Mouse (Mus musculus) limb, embryonic 11.5 days (tissue): ENCODE results near the gene Tubd1. TPM values are rescaled to one million over a fixed set of nuclear protein-coding genes. Genes with fewer than 3 reads are reported as not detected.
A peak's percentile ranks its signal among the peaks of the same experiment; 100 is the strongest.

ENCODE experiments used
- ATAC-seq: fragments of 200-750 bp; cut with Nextera tagmentation; 2 replicates; pipeline ENCODE4 v1.8.0; 2017; ENCODE audit warnings: low read depth; ENCODE audit not compliant: insufficient number of reproducible peaks, low FRiP score, low TSS enrichment
- DNase-seq: peaks from one replicate; pipeline ENCODE4 v3.0.0-alpha.2; 2015; ENCODE audit warnings: low spot score
- H3K27ac ChIP-seq: fragments of 300-500 bp; sonication (generic); replicated peaks from 2 replicates; pipeline ENCODE4 v1.5.1; 2014; ENCODE audit warnings: low read depth, mild to moderate bottlenecking, low read length
- H3K27me3 ChIP-seq: fragments of 300-500 bp; sonication (generic); 2 replicates; pipeline ENCODE4 v1.6.1; 2014; ENCODE audit warnings: mild to moderate bottlenecking, low read length, mixed read lengths; ENCODE audit not compliant: control insufficient read depth, insufficient read depth
- H3K36me3 ChIP-seq: fragments of 300-500 bp; sonication (generic); 2 replicates; pipeline ENCODE4 v1.6.1; 2014; ENCODE audit warnings: mild to moderate bottlenecking, low read length, moderate library complexity, mixed read lengths; ENCODE audit not compliant: control insufficient read depth, insufficient read depth
- H3K4me1 ChIP-seq: fragments of 300-500 bp; sonication (generic); 2 replicates; pipeline ENCODE4 v1.6.1; 2014; ENCODE audit warnings: low read length, mixed read lengths; ENCODE audit not compliant: control insufficient read depth, insufficient read depth
- H3K4me2 ChIP-seq: fragments of 300-500 bp; sonication (generic); 2 replicates; pipeline ENCODE4 v1.6.1; 2014; ENCODE audit warnings: low read depth, mild to moderate bottlenecking, moderate library complexity; ENCODE audit not compliant: severe bottlenecking
- H3K4me3 ChIP-seq: fragments of 300-500 bp; sonication (generic); 2 replicates; pipeline ENCODE4 v1.5.1; 2014; ENCODE audit warnings: low read depth, low read length
- H3K9ac ChIP-seq: fragments of 300-500 bp; sonication (generic); 2 replicates; pipeline ENCODE4 v1.6.1; 2014; ENCODE audit warnings: mild to moderate bottlenecking, low read length
- H3K9me3 ChIP-seq: fragments of 300-500 bp; sonication (generic); 2 replicates; pipeline ENCODE4 v1.6.1; 2016; ENCODE audit warnings: low read length; ENCODE audit not compliant: control insufficient read depth
- WGBS: fragments of 180-500 bp; shearing (Covaris S2); extraction: QIAGEN DNeasy Blood & Tissue Kit; methylation state at CpG from one replicate; pipeline ENCODE4 v1.1.7; 2014; 5-methylcytosine and 5-hydroxymethylcytosine counted together
- polyA plus RNA-seq: library from polyadenylated mRNA; unstranded; fragments of >200 nt; fragmentation: Nextera tagmentation; extraction: Ambion mirVana; gene quantifications from 2 replicates; pipeline ENCODE4 v1.2.1, GENCODE M21; 2014

The Tubd1 gene
- polyA plus RNA-seq, 1 experiment from 2014 or later = 10.7 TPM

GRCm38 (mm10) chr11:86542851-86543250 is 1.9 kb upstream of the Tubd1 start:
- H3K36me3 ChIP-seq = no peaks in the 10 kb centered on the region
- H3K4me2 ChIP-seq = no peak overlapping the region
- no peak for ATAC-seq
- no peaks in the 10 kb centered on the region for H3K9me3 ChIP-seq
- peaks cover 4% of the 10 kb centered on the region; the same call in 1 of the 2 replicates for H3K4me1 ChIP-seq
- WGBS = 68% methylated on average over 1 of the region's 1 CpGs
- no peak overlapping the region for H3K4me3 ChIP-seq
- H3K27ac ChIP-seq = no peak overlapping the region
- H3K27me3 ChIP-seq = no peaks in the 10 kb centered on the region
- no peak overlapping the region for H3K9ac ChIP-seq
- no peak for DNase-seq

GRCm38 (mm10) chr11:86543960-86544638 is 692 bp upstream of the Tubd1 start:
- H3K27ac ChIP-seq = peak overlapping the region; percentile 52; the same call in 1 of the 2 replicates
- peak overlapping the region; percentile 89 for H3K9ac ChIP-seq
- H3K4me1 ChIP-seq = peaks cover 4% of the 10 kb centered on the region; the same call in 1 of the 2 replicates
- H3K36me3 ChIP-seq = no peaks in the 10 kb centered on the region
- under 1% methylated on average over 40 of the region's 50 CpGs for WGBS
- no peaks in the 10 kb centered on the region for H3K27me3 ChIP-seq
- ATAC-seq (peak; percentile 66; the same call in 1 of the 2 replicates), DNase-seq (no peak)
- H3K9me3 ChIP-seq = no peaks in the 10 kb centered on the region
- peak overlapping the region; percentile 86 for H3K4me3 ChIP-seq
- H3K4me2 ChIP-seq = peak overlapping the region; percentile 86

DNA sequence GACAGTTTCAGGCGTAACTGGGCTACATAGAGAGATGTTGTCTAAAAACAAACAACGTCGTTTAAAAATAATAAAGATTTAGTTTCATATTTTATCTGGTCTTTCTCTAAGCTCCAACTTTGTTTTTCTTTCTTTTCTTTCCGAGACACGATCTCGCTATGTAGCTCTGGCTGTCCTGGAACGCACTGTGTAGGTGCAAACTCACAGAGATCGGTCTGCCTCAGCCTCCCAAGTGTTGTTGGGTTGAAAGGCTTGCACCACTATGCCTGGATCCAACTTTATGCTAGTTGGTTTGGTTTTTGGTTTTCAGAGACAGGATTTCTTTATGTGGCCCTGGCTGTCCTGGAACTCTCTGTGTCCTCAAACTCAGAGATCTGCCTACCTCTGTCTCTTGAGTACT is 765 bp downstream of the Tubd1 start:
- Histone ChIP-seq H3K4me2 (peak overlapping the region; percentile 86), H3K4me1 (peaks cover 4% of the 10 kb centered on the region; the same call in 1 of the 2 replicates), H3K9ac (peak overlapping the region; percentile 62; the same call in 1 of the 2 replicates), H3K36me3 (no peaks in the 10 kb centered on the region), H3K27me3 (no peaks in the 10 kb centered on the region), H3K27ac (no peak overlapping the region), H3K4me3 (peak overlapping the region; percentile 86), H3K9me3 (no peaks in the 10 kb centered on the region)
- DNase-seq (no peak), ATAC-seq (no peak)
- 81% methylated on average over 8 of the region's 8 CpGs for WGBS

GRCm38 (mm10) chr11:86547412-86547811 is 2.6 kb downstream of the Tubd1 start:
- H3K27ac ChIP-seq = no peak overlapping the region
- WGBS = 96% methylated on average over 1 of the region's 1 CpGs
- H3K36me3 ChIP-seq = no peaks in the 10 kb centered on the region
- no peak overlapping the region for H3K4me3 ChIP-seq
- no peak overlapping the region for H3K9ac ChIP-seq
- DNase-seq = no peak
- no peak overlapping the region for H3K4me2 ChIP-seq
- H3K27me3 ChIP-seq = no peaks in the 10 kb centered on the region
- H3K9me3 ChIP-seq = no peaks in the 10 kb centered on the region
- no peak for ATAC-seq
- peaks cover 4% of the 10 kb centered on the region; the same call in 1 of the 2 replicates for H3K4me1 ChIP-seq

DNA sequence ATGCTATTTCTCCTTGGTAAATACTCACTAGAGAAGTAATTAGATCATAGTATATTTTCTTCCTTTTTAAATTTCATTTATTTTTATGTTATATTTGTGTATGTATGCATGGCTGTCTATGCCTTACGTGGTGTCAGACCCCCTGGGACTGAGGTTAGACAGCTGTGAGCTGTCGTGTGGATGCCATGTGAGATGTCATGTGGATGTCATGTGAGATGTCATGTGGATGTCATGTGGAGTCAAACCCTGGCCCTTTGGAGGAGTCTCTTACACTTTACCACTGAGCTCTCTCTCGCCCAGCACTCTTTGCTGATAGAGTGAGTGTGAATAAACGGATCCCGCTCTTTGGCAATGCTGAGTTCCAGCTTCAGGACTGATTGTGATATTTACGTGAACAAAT is 8.7 kb downstream of the Tubd1 start:
- no peak overlapping the region for H3K9ac ChIP-seq
- H3K4me3 ChIP-seq = no peak overlapping the region
- H3K36me3 ChIP-seq = peaks cover 4% of the 10 kb centered on the region
- DNase-seq (no peak), ATAC-seq (no peak)
- H3K4me1 ChIP-seq = no peaks in the 10 kb centered on the region
- H3K4me2 ChIP-seq = no peak overlapping the region
- no peak overlapping the region for H3K27ac ChIP-seq
- H3K27me3 ChIP-seq = no peaks in the 10 kb centered on the region
- H3K9me3 ChIP-seq = no peaks in the 10 kb centered on the region
- 92% methylated on average over 6 of the region's 6 CpGs for WGBS

- peaks cover 4% of the 10 kb centered on the region for H3K36me3 ChIP-seq
- H3K4me1 ChIP-seq = no peaks in the 10 kb centered on the region
- no peak for DNase-seq
- no peak for ATAC-seq
- no peak overlapping the region for H3K4me2 ChIP-seq
- no peak overlapping the region for H3K9ac ChIP-seq
- no peak overlapping the region for H3K27ac ChIP-seq
- no peak overlapping the region for H3K4me3 ChIP-seq
- no peaks in the 10 kb centered on the region for H3K9me3 ChIP-seq
- WGBS = 92% methylated on average over 4 of the region's 4 CpGs
- H3K27me3 ChIP-seq = no peaks in the 10 kb centered on the region
Measured at GRCm38 (mm10) chr11:86558258-86558657, 13.5 kb downstream of the Tubd1 start.

DNA sequence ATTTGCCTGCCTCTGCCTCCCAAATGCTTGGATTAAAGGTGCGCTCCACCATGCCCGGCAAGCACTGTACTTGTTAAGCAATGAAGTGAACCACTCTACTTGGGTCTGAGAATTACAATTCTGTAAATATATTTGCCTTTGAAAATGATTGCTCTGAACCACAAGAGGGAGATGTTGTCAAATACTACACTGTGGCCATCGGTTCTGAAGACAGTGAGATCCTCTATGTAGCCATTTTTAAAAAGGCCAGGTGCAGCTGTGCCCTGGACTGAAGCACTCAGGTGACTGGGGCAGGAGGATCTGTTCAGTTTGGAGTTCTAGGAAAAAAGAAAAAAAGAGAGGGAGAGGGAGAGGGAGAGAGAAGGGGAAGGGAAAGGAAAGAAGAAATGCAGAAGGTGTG is 23.6 kb downstream of the Tubd1 start:
- H3K27me3 ChIP-seq = no peaks in the 10 kb centered on the region
- 68% methylated on average over 3 of the region's 3 CpGs for WGBS
- DNase-seq (no peak), ATAC-seq (no peak)
- no peaks in the 10 kb centered on the region for H3K36me3 ChIP-seq
- H3K27ac ChIP-seq = no peak overlapping the region
- peaks cover 22% of the 10 kb centered on the region for H3K4me1 ChIP-seq
- no peak overlapping the region for H3K4me3 ChIP-seq
- no peak overlapping the region for H3K4me2 ChIP-seq
- H3K9me3 ChIP-seq = no peaks in the 10 kb centered on the region
- H3K9ac ChIP-seq = no peak overlapping the region

DNA sequence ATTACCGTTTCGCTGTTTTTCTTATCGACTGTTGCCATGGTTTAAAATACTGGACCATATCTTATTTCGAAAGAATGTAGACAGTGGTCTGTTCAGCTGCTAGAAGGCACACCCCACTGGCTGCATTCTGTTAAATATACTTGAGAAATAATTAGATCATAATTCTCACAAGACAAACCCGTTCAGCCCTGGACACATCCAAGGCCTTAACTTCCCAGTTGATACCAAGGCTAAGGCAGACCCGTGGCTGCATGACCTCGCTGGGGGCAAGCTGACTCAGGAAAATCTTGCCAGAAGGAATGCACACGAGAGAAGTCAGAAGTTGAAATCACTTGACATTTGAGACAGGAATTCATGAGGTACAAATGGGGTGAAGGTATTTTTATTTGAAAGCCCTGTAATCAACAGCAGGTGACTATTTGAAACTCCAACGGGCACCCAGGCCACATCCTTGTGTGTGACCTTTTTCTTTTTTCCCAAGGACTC is 25.5 kb downstream of the Tubd1 start:
- no peaks in the 10 kb centered on the region for H3K36me3 ChIP-seq
- no peaks in the 10 kb centered on the region for H3K9me3 ChIP-seq
- WGBS = 13% methylated on average over 9 of the region's 9 CpGs
- DNase-seq (peak; percentile 79), ATAC-seq (peak; percentile 68; the same call in 1 of the 2 replicates)
- no peak overlapping the region for H3K9ac ChIP-seq
- H3K27me3 ChIP-seq = no peaks in the 10 kb centered on the region
- H3K27ac ChIP-seq = peak overlapping the region; percentile 37; the same call in 1 of the 2 replicates
- no peak overlapping the region for H3K4me3 ChIP-seq
- H3K4me2 ChIP-seq = peak overlapping the region; percentile 21; the same call in 1 of the 2 replicates
- H3K4me1 ChIP-seq = peaks cover 22% of the 10 kb centered on the region
